Mouse (Mus musculus): ENCODE measurements around the gene Epb41l4b. TPM values are rescaled to one million over a fixed set of nuclear protein-coding genes. Genes with fewer than 3 reads are reported as not detected.

Epb41l4b gene
- polyA plus RNA-seq, 1 experiment from 2014 or later = 7.0 TPM

DNA sequence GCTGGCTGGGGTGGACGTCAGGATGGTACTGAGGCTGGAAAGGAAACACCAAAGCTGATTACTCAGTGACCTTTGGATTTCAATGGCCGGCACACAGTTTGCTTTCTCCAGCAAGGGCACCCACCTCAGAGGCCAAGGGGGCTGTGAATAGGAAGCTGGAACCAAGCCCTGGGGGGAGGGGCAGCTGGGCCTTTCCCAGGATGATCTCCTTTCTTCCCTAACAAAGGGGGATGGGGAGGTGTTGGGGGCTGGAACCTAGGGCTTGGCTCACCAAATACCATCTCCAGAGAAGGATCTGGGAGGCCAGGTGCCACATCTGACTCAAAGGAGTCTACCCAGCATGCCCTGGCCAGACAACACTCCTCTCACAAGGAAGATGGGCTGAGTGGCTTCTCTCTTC lies 78.4 kb downstream of the Epb41l4b start:
- ATAC-seq (replicated peaks; ENCODE audit: low FRiP score, low read depth) (no peak), DNase-seq (ENCODE audit: low spot score) (no peak)
- H3K9me3 ChIP-seq (replicated peaks; ENCODE audit: low read length) = no peaks in the 10 kb centered on the region
- no peak overlapping the region for H3K9ac ChIP-seq (ENCODE audit: low read depth, low read length)
- no peak overlapping the region for H3K27ac ChIP-seq
- H3K36me3 ChIP-seq (ENCODE audit: insufficient read depth, low read length) = no peaks in the 10 kb centered on the region
- 18% methylated on average over 2 of the region's 2 CpGs for WGBS
- H3K4me1 ChIP-seq (replicated peaks; ENCODE audit: insufficient read depth, low read length) = no peaks in the 10 kb centered on the region
- H3K4me3 ChIP-seq (replicated peaks; ENCODE audit: low read depth, low read length) = no peak overlapping the region
- H3K4me2 ChIP-seq (ENCODE audit: low read length) = no peak overlapping the region
- H3K27me3 ChIP-seq (ENCODE audit: insufficient read depth, low read length) = no peaks in the 10 kb centered on the region
- TF ChIP-seq CTCF (IDR thresholded peaks at IDR 0.05; ENCODE audit: low read depth) = no peak

GRCm38 (mm10) chr4:57060319-57060831 lies 82.9 kb downstream of the Epb41l4b start:
- ATAC-seq (replicated peaks; ENCODE audit: low FRiP score, low read depth) = no peak
- no peak overlapping the region for H3K4me2 ChIP-seq (ENCODE audit: low read length)
- WGBS = 81% methylated on average over 15 of the region's 15 CpGs
- H3K9ac ChIP-seq (ENCODE audit: low read depth, low read length) = no peak overlapping the region
- H3K27me3 ChIP-seq (ENCODE audit: insufficient read depth, low read length) = no peaks in the 10 kb centered on the region
- no peak for TF ChIP-seq CTCF (IDR thresholded peaks at IDR 0.05; ENCODE audit: low read depth)
- no peaks in the 10 kb centered on the region for H3K9me3 ChIP-seq (replicated peaks; ENCODE audit: low read length)
- DNase-seq (ENCODE audit: low spot score) = no peak
- H3K4me3 ChIP-seq (replicated peaks; ENCODE audit: low read depth, low read length) = no peak overlapping the region
- no peak overlapping the region for H3K27ac ChIP-seq
- H3K36me3 ChIP-seq (ENCODE audit: insufficient read depth, low read length) = no peaks in the 10 kb centered on the region
- H3K4me1 ChIP-seq (replicated peaks; ENCODE audit: insufficient read depth, low read length) = no peaks in the 10 kb centered on the region

DNA sequence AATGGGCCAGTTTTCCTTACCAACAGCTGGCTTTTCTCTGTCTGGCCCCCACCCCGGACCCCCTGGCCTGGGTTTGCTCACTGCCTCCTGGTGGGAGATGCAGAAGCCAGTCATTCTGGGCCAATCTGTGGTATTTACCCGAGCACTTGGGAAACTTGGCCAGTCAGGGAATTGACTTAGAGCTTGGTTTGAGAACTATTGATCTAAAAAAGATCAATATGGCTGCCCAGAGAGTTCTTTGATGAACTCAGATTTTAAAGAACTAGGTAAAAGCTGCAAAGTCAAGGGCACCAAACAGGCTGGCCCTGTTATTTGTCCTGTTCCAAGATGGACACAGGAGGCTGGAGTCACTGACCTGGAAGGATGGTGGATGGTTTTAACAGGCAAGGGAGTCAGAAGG lies 84.6 kb downstream of the Epb41l4b start:
- H3K9ac ChIP-seq (ENCODE audit: low read depth, low read length) = no peak overlapping the region
- H3K4me3 ChIP-seq (replicated peaks; ENCODE audit: low read depth, low read length) = no peak overlapping the region
- TF ChIP-seq CTCF (IDR thresholded peaks at IDR 0.05; ENCODE audit: low read depth) = no peak
- no peaks in the 10 kb centered on the region for H3K4me1 ChIP-seq (replicated peaks; ENCODE audit: insufficient read depth, low read length)
- H3K36me3 ChIP-seq (ENCODE audit: insufficient read depth, low read length) = no peaks in the 10 kb centered on the region
- no peak for ATAC-seq (replicated peaks; ENCODE audit: low FRiP score, low read depth)
- no peak overlapping the region for H3K27ac ChIP-seq
- no peaks in the 10 kb centered on the region for H3K9me3 ChIP-seq (replicated peaks; ENCODE audit: low read length)
- 90% methylated on average over 2 of the region's 2 CpGs for WGBS
- no peaks in the 10 kb centered on the region for H3K27me3 ChIP-seq (ENCODE audit: insufficient read depth, low read length)
- no peak for DNase-seq (ENCODE audit: low spot score)
- no peak overlapping the region for H3K4me2 ChIP-seq (ENCODE audit: low read length)

- no peak for ATAC-seq (replicated peaks; ENCODE audit: low FRiP score, low read depth)
- no peak overlapping the region for H3K4me2 ChIP-seq (ENCODE audit: low read length)
- H3K27ac ChIP-seq = no peak overlapping the region
- H3K4me3 ChIP-seq (replicated peaks; ENCODE audit: low read depth, low read length) = no peak overlapping the region
- no peak overlapping the region for H3K9ac ChIP-seq (ENCODE audit: low read depth, low read length)
- no peaks in the 10 kb centered on the region for H3K36me3 ChIP-seq (ENCODE audit: insufficient read depth, low read length)
- no peak for DNase-seq (ENCODE audit: low spot score)
- H3K4me1 ChIP-seq (replicated peaks; ENCODE audit: insufficient read depth, low read length) = no peaks in the 10 kb centered on the region
- TF ChIP-seq CTCF (IDR thresholded peaks at IDR 0.05; ENCODE audit: low read depth) = no peak
- no peaks in the 10 kb centered on the region for H3K27me3 ChIP-seq (ENCODE audit: insufficient read depth, low read length)
- H3K9me3 ChIP-seq (replicated peaks; ENCODE audit: low read length) = no peaks in the 10 kb centered on the region
- WGBS = 96% methylated on average over 4 of the region's 4 CpGs
Observed at GRCm38 (mm10) chr4:57057637-57058036, 85.6 kb downstream of the Epb41l4b start.

- 85% methylated on average over 7 of the region's 7 CpGs for WGBS
- Histone ChIP-seq H3K9me3 (replicated peaks; ENCODE audit: low read length) (no peaks in the 10 kb centered on the region), H3K9ac (ENCODE audit: low read depth, low read length) (no peak overlapping the region), H3K36me3 (ENCODE audit: insufficient read depth, low read length) (no peaks in the 10 kb centered on the region), H3K27ac (no peak overlapping the region), H3K4me1 (replicated peaks; ENCODE audit: insufficient read depth, low read length) (no peaks in the 10 kb centered on the region), H3K27me3 (ENCODE audit: insufficient read depth, low read length) (no peaks in the 10 kb centered on the region), H3K4me3 (replicated peaks; ENCODE audit: low read depth, low read length) (no peak overlapping the region), H3K4me2 (ENCODE audit: low read length) (no peak overlapping the region)
- no peak for ATAC-seq (replicated peaks; ENCODE audit: low FRiP score, low read depth)
- DNase-seq (ENCODE audit: low spot score) = no peak
- TF ChIP-seq CTCF (IDR thresholded peaks at IDR 0.05; ENCODE audit: low read depth) = no peak
Observed at GRCm38 (mm10) chr4:57055635-57056034, 87.6 kb downstream of the Epb41l4b start.

DNA sequence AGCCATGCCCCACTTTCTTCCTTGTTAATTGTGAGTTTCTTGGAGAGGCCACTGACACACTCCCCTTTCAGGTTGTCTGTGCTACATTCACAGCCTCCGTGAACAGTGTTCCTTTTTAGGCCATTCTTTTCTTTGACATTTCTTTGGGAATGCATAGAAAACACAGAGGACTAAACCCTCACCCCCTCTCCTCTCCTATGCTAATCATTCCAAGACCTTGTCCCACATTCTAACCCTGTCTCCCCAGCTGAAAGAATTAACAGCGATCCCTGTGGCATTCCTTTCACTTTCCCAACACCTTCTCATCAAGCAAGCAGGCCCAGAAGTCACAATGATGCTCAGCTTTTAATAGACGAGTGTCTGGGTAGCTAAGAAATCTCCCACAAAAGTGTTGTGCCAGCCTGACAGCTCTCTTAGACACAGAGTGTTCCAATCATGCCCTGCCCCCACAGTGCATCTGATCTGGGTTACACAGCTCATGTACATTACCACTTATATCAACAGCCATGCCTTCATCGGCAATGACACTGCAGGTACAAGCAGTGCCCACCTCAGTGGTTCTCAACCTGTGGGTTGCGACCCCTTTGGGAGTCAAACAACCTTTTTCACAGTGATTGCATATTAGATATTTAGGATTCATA lies 93.8 kb downstream of the Epb41l4b start:
- no peak for ATAC-seq (replicated peaks; ENCODE audit: low FRiP score, low read depth)
- H3K27ac ChIP-seq = no peak overlapping the region
- TF ChIP-seq CTCF (IDR thresholded peaks at IDR 0.05; ENCODE audit: low read depth) = no peak

GRCm38 (mm10) chr4:57048566-57048965 lies 94.7 kb downstream of the Epb41l4b start:
- Histone ChIP-seq H3K27ac (no peak overlapping the region), H3K9me3 (replicated peaks; ENCODE audit: low read length) (no peaks in the 10 kb centered on the region; the same call in 1 of the 2 replicates), H3K27me3 (ENCODE audit: insufficient read depth, low read length) (no peaks in the 10 kb centered on the region), H3K9ac (ENCODE audit: low read depth, low read length) (no peak overlapping the region), H3K4me2 (ENCODE audit: low read length) (no peak overlapping the region), H3K4me3 (replicated peaks; ENCODE audit: low read depth, low read length) (no peak overlapping the region), H3K4me1 (replicated peaks; ENCODE audit: insufficient read depth, low read length) (no peaks in the 10 kb centered on the region), H3K36me3 (ENCODE audit: insufficient read depth, low read length) (no peaks in the 10 kb centered on the region)
- 48% methylated on average over 6 of the region's 6 CpGs for WGBS
- ATAC-seq (replicated peaks; ENCODE audit: low FRiP score, low read depth) = no peak
- TF ChIP-seq CTCF (IDR thresholded peaks at IDR 0.05; ENCODE audit: low read depth) = no peak
- DNase-seq (ENCODE audit: low spot score) = no peak

More for the DNA sequence above, 93.8 kb downstream of the Epb41l4b start:
- Histone ChIP-seq H3K4me1 (replicated peaks; ENCODE audit: insufficient read depth, low read length) (no peaks in the 10 kb centered on the region), H3K9me3 (replicated peaks; ENCODE audit: low read length) (no peaks in the 10 kb centered on the region; the same call in 1 of the 2 replicates), H3K36me3 (ENCODE audit: insufficient read depth, low read length) (no peaks in the 10 kb centered on the region), H3K4me2 (ENCODE audit: low read length) (no peak overlapping the region), H3K27me3 (ENCODE audit: insufficient read depth, low read length) (no peaks in the 10 kb centered on the region), H3K9ac (ENCODE audit: low read depth, low read length) (no peak overlapping the region), H3K4me3 (replicated peaks; ENCODE audit: low read depth, low read length) (no peak overlapping the region)
- no peak for DNase-seq (ENCODE audit: low spot score)
- WGBS = 72% methylated on average over 5 of the region's 5 CpGs

Data from kidney, postnatal 0 days (tissue).